Mouse (Mus musculus): Measurements from ENCODE around the gene Vmn1r1.

DNA sequence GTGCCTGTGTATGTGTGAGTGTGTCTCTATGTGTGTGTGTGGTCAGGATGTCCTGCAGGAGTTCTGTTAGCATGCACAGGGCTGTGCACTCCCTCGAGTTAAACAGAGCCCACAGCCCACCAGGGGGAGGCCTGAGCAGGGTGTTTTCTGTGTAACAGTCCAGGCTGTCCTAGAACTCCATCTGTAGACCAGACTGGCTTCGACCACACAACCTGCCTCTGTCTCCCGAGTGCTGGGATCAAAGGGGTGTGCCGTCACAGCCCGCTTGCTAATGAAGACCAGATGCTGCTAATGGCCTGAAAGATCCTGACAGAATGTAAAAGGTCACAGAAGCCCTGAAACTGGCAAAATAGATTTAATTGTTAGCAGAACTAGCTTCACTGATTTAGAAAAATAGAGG lies 18.7 kb downstream of the Vmn1r1 start:
- TF ChIP-seq POLR2A (IDR thresholded peaks at IDR 0.05; ENCODE audit: insufficient read depth, low read length) = no peak
- no peak for TF ChIP-seq CTCF (IDR thresholded peaks at IDR 0.05; ENCODE audit: low read depth, low read length)
- no peak for TF ChIP-seq EP300 (IDR thresholded peaks at IDR 0.05; ENCODE audit: insufficient read depth, low read depth, low read length)

Data from ES-Bruce4 (cell line).